8 mouse cellular contexts compared by ENCODE assay signal in the genomic region with DNA sequence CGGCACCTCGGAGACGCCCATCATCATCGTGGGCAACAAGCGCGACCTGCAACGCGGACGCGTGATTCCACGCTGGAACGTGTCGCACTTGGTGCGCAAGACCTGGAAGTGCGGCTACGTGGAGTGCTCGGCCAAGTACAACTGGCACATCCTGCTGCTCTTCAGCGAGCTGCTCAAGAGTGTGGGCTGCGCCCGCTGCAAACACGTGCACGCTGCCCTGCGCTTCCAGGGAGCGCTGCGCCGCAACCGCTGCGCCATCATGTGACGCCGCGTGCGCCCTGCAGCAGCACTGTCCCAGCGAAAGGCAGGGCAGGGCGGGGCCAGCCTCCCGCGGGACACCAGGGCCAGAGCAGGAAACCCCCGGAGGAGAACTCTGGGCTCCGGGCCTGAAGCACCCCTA. TPM values are rescaled to one million over a fixed set of nuclear protein-coding genes. Genes with fewer than 3 reads are reported as not detected.
DNase-seq lines count a peak whose midpoint lies in the region; ATAC-seq and TF ChIP-seq lines count a peak whose summit lies in the region.

No protein-coding gene starts in this region.

- no peak overlapping the region for H3K4me2 ChIP-seq in limb, embryonic 12.5 days

- no peak for TF ChIP-seq CTCF in thymus, adult 2 months (IDR thresholded peaks at IDR 0.05; ENCODE audit: borderline replicate concordance, control insufficient read depth, extremely low read depth, insufficient read depth, low read length, poor library complexity)

- intact Hi-C loops in heart, postnatal 10 days (cut with DNase I) = no loop called here

- H3K27me3 ChIP-seq in heart, embryonic 10.5 days (ENCODE audit: insufficient read depth, poor library complexity, severe bottlenecking) = peaks cover 52% of the 10 kb centered on the region
- peaks cover 59% of the 10 kb centered on the region for H3K27me3 ChIP-seq in limb, embryonic 12.5 days
- no peaks in the 10 kb centered on the region; the same call in 1 of the 2 replicates for H3K27me3 ChIP-seq in thymus, adult 2 months (ENCODE audit: control insufficient read depth, insufficient read depth, low read length)

- TF ChIP-seq POLR2A in thymus, adult 2 months (IDR thresholded peaks at IDR 0.05; ENCODE audit: control insufficient read depth, extremely low read depth, insufficient read depth, low read length, poor library complexity) = no peak

- peak overlapping the region; percentile 34 for H3K4me3 ChIP-seq in heart, embryonic 10.5 days
- 0 out of 2 replicates have a peak overlapping the region, but pooled peaks have one; percentile 6 for H3K4me3 ChIP-seq in limb, embryonic 12.5 days (replicated peaks)
- H3K4me3 ChIP-seq in thymus, adult 2 months (ENCODE audit: control insufficient read depth, insufficient read depth, low read length) = no peak overlapping the region

- DNase-seq in heart, embryonic 10.5 days (ENCODE audit: low spot score) = no peak
- no peak for DNase-seq in heart, postnatal 10 days
- peak; percentile 60 for DNase-seq in cerebellum, adult 9-11 months
- DNase-seq in retina, postnatal 1 day = peak; percentile 54
- DNase-seq in gastrocnemius, adult 8-10 months (ENCODE audit: low spot score in 2 of 2) = no peak
- no peak for DNase-seq in thymus, adult 2 months

- no peaks in the 10 kb centered on the region for H3K9me3 ChIP-seq in heart, embryonic 10.5 days
- H3K9me3 ChIP-seq in limb, embryonic 12.5 days = no peaks in the 10 kb centered on the region

- no peaks in the 10 kb centered on the region for H3K36me3 ChIP-seq in heart, embryonic 10.5 days
- no peaks in the 10 kb centered on the region for H3K36me3 ChIP-seq in limb, embryonic 12.5 days
- H3K36me3 ChIP-seq in thymus, adult 2 months (ENCODE audit: control insufficient read depth, insufficient read depth, low read length) = no peaks in the 10 kb centered on the region

- peaks cover 6% of the 10 kb centered on the region for H3K4me1 ChIP-seq in heart, embryonic 10.5 days
- H3K4me1 ChIP-seq in limb, embryonic 12.5 days (replicated peaks) = 0 out of 2 replicates have a peak, but pooled peaks cover 5% of the 10 kb centered on the region
- 0 out of 2 replicates have a peak, but pooled peaks cover 3% of the 10 kb centered on the region for H3K4me1 ChIP-seq in thymus, adult 2 months (replicated peaks; ENCODE audit: control insufficient read depth, insufficient read depth, low read length)

- WGBS in heart, embryonic 10.5 days = 6% methylated on average over 38 of the region's 38 CpGs
- WGBS in limb, embryonic 12.5 days = 5% methylated on average over 38 of the region's 38 CpGs
- WGBS in thymus, adult 2 months = 8% methylated on average over 38 of the region's 38 CpGs

- peak; percentile 57 for ATAC-seq in granulocyte monocyte progenitor cell, adult 5-6 weeks (replicated peaks; ENCODE audit: poor library complexity, severe bottlenecking)
- ATAC-seq in limb, embryonic 12.5 days (ENCODE audit: insufficient number of reproducible peaks, insufficient read depth, low FRiP score, low TSS enrichment, low read depth) = no peak

- no peak overlapping the region for H3K9ac ChIP-seq in limb, embryonic 12.5 days (replicated peaks)

- H3K27ac ChIP-seq in heart, embryonic 10.5 days = no peak overlapping the region
- H3K27ac ChIP-seq in limb, embryonic 12.5 days = no peak overlapping the region
- H3K27ac ChIP-seq in thymus, adult 2 months (ENCODE audit: control insufficient read depth, insufficient read depth, low read length) = no peak overlapping the region

RNA-seq across cellular contexts. Expression of a gene that starts 9.6 kb away (rescaled TPM):
- polyA plus RNA-seq in heart, embryonic 10.5 days (2016; fragmentation: Nextera tagmentation; extraction: Ambion mirVana) = 8.1 and 11.4 TPM in 2 replicates
- total RNA-seq in heart, postnatal 10 days (2021) = 10 to 100 TPM; 25.7 to 25.9 TPM
- not detected in 2 replicates for total RNA-seq in granulocyte monocyte progenitor cell, adult 5-6 weeks (2014; fragmentation: Nextera tagmentation)
- 0.09 and 0.41 TPM in 2 replicates for total RNA-seq in granulocyte monocyte progenitor cell, adult 5-6 weeks (2017)
- polyA plus RNA-seq in limb, embryonic 12.5 days (2016; fragmentation: Nextera tagmentation; extraction: Ambion mirVana) = 3.4 and 3.6 TPM in 2 replicates
- under 1 TPM; 0.19 to 0.63 (median 0.49) TPM for total RNA-seq in gastrocnemius, adult 8-10 months (2022)
- polyA plus RNA-seq in thymus, adult 2 months (2012; rRNA removed) = 1.2 and 5.3 TPM in 2 replicates

RNA-seq across cellular contexts. Expression of a gene that starts 10.7 kb away (rescaled TPM):
- polyA plus RNA-seq in heart, embryonic 10.5 days (2016; fragmentation: Nextera tagmentation; extraction: Ambion mirVana) = 0.17 and 0.18 TPM in 2 replicates
- total RNA-seq in heart, postnatal 10 days (2021) = not detected
- total RNA-seq in granulocyte monocyte progenitor cell, adult 5-6 weeks (2014; fragmentation: Nextera tagmentation) = 0.13 TPM in 1 of 2 replicates, not detected in the other
- total RNA-seq in granulocyte monocyte progenitor cell, adult 5-6 weeks (2017) = 0.57 TPM in 1 of 2 replicates, not detected in the other
- not detected in 2 replicates for polyA plus RNA-seq in limb, embryonic 12.5 days (2016; fragmentation: Nextera tagmentation; extraction: Ambion mirVana)
- total RNA-seq in gastrocnemius, adult 8-10 months (2022) = not detected
- polyA plus RNA-seq in thymus, adult 2 months (2012; rRNA removed) = 0.10 and 0.12 TPM in 2 replicates

RNA-seq across cellular contexts. Expression of a gene that starts 18.9 kb away (rescaled TPM):
- 1.5 and 1.9 TPM in 2 replicates for polyA plus RNA-seq in heart, embryonic 10.5 days (2016; fragmentation: Nextera tagmentation; extraction: Ambion mirVana)
- not detected for total RNA-seq in heart, postnatal 10 days (2021)
- total RNA-seq in granulocyte monocyte progenitor cell, adult 5-6 weeks (2014; fragmentation: Nextera tagmentation) = 33.2 and 34.9 TPM in 2 replicates
- total RNA-seq in granulocyte monocyte progenitor cell, adult 5-6 weeks (2017) = 79.8 and 113 TPM in 2 replicates
- 0.44 TPM in 1 of 2 replicates, not detected in the other for polyA plus RNA-seq in limb, embryonic 12.5 days (2016; fragmentation: Nextera tagmentation; extraction: Ambion mirVana)
- not detected for total RNA-seq in gastrocnemius, adult 8-10 months (2022)
- polyA plus RNA-seq in thymus, adult 2 months (2012; rRNA removed) = 1.9 and 2.0 TPM in 2 replicates

RNA-seq across cellular contexts. Expression of a gene that starts 44.3 kb away (rescaled TPM):
- polyA plus RNA-seq in heart, embryonic 10.5 days (2016; fragmentation: Nextera tagmentation; extraction: Ambion mirVana) = 1.9 and 3.1 TPM in 2 replicates
- 1 to 10 TPM; 7.4 to 8.4 TPM for total RNA-seq in heart, postnatal 10 days (2021)
- total RNA-seq in granulocyte monocyte progenitor cell, adult 5-6 weeks (2014; fragmentation: Nextera tagmentation) = 6.6 and 11.1 TPM in 2 replicates
- total RNA-seq in granulocyte monocyte progenitor cell, adult 5-6 weeks (2017) = 5.4 and 5.6 TPM in 2 replicates
- 4.2 and 4.5 TPM in 2 replicates for polyA plus RNA-seq in limb, embryonic 12.5 days (2016; fragmentation: Nextera tagmentation; extraction: Ambion mirVana)
- 1 to 10 TPM; 1.7 to 2.6 (median 2.1) TPM for total RNA-seq in gastrocnemius, adult 8-10 months (2022)
- 6.0 and 8.2 TPM in 2 replicates for polyA plus RNA-seq in thymus, adult 2 months (2012; rRNA removed)

RNA-seq across cellular contexts. Expression of a gene that starts 54.3 kb away (rescaled TPM):
- polyA plus RNA-seq in heart, embryonic 10.5 days (2016; fragmentation: Nextera tagmentation; extraction: Ambion mirVana) = 8.0 and 8.6 TPM in 2 replicates
- 10 to 100 TPM; 39.8 to 46.3 TPM for total RNA-seq in heart, postnatal 10 days (2021)
- 62.6 and 66.7 TPM in 2 replicates for total RNA-seq in granulocyte monocyte progenitor cell, adult 5-6 weeks (2014; fragmentation: Nextera tagmentation)
- 43.8 and 44.1 TPM in 2 replicates for total RNA-seq in granulocyte monocyte progenitor cell, adult 5-6 weeks (2017)
- polyA plus RNA-seq in limb, embryonic 12.5 days (2016; fragmentation: Nextera tagmentation; extraction: Ambion mirVana) = 12.0 and 18.6 TPM in 2 replicates
- total RNA-seq in gastrocnemius, adult 8-10 months (2022) = 10 to 100 TPM; 17.5 to 28.4 (median 22.8) TPM
- polyA plus RNA-seq in thymus, adult 2 months (2012; rRNA removed) = 17.1 and 20.0 TPM in 2 replicates

Comparison
In these comparisons a context has a peak if more than half of its experiments do, and no peak if none do; other contexts are left out.
1. DNase-seq: peak in cerebellum, adult 9-11 months (single experiment) and retina, postnatal 1 day (single experiment); none in heart, embryonic 10.5 days (single experiment), heart, postnatal 10 days (0 of 2), gastrocnemius, adult 8-10 months (0 of 2) and thymus, adult 2 months (single experiment).
2. RNA of a gene that starts 9.6 kb away (total RNA-seq): 25.7 to 25.9 TPM in heart, postnatal 10 days; 0.19 to 0.63 TPM in gastrocnemius, adult 8-10 months and 0.09 to 0.41 TPM in granulocyte monocyte progenitor cell, adult 5-6 weeks; every median in the first group is over 10 times any median in the second.
3. RNA of a gene that starts 18.9 kb away (total RNA-seq): 33.2 to 113 TPM in granulocyte monocyte progenitor cell, adult 5-6 weeks; not detected in heart, postnatal 10 days and not detected in gastrocnemius, adult 8-10 months; every median in the first group is over 10 times any median in the second.